Comparison of ENCODE assay signal across 8 mouse cellular contexts in the genomic region with DNA sequence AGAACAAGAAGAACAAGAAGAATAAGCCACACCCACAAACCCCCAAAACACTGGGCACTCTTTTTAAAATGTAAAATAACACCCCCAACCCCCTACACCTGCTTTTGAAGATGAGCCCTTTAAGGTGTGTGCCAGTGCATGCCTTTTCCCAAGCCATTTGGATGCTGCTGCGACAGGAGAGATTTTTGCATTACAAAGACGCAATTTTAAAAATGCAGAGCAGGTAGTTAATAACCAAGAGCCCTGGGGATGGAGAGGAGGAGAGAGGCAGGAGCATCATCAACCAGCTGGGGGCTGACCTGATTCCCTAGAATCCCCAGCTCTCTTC. TPM values are rescaled to one million over a fixed set of nuclear protein-coding genes. Genes with fewer than 3 reads are reported as not detected.
A peak's percentile ranks its signal among the peaks of the same experiment; 100 is the strongest.
DNase-seq lines count a peak whose midpoint lies in the region; ATAC-seq lines count a peak whose summit lies in the region.

Gene Astn1 (plus strand): TSS at position 310 of the 328 bp plus-strand sequence.

- WGBS in heart, embryonic 15.5 days, result 7% methylated on average over 2 of the region's 2 CpGs
- WGBS in embryonic facial prominence, embryonic 10.5 days, result 1% methylated on average over 2 of the region's 2 CpGs
- 0% methylated on average over 2 of the region's 2 CpGs for WGBS in hindbrain, embryonic 16.5 days
- WGBS in midbrain, embryonic 11.5 days, result 3% methylated on average over 2 of the region's 2 CpGs

- ATAC-seq in heart, embryonic 15.5 days (replicated peaks; ENCODE audit: insufficient number of reproducible peaks, insufficient read depth, low FRiP score, low read depth), result no peak
- ATAC-seq in hindbrain, embryonic 16.5 days, result no peak; the same call in 1 of the 2 replicates
- no peak for ATAC-seq in midbrain, embryonic 11.5 days (ENCODE audit: low FRiP score)
- ATAC-seq in erythroblast, adult 5-6 weeks (replicated peaks; ENCODE audit: low FRiP score, poor library complexity, severe bottlenecking), result no peak
- ATAC-seq in monocyte, adult 5-6 weeks (replicated peaks; ENCODE audit: insufficient number of reproducible peaks, low FRiP score, low TSS enrichment, poor library complexity, severe bottlenecking), result no peak

- peak within 1 kb of the TSS; percentile 38 for H3K4me3 ChIP-seq in heart, embryonic 15.5 days
- H3K4me3 ChIP-seq in embryonic facial prominence, embryonic 10.5 days, result peak within 1 kb of the TSS; percentile 75
- H3K4me3 ChIP-seq in hindbrain, embryonic 16.5 days (ENCODE audit: low read length), result peak within 1 kb of the TSS; percentile 59
- peak within 1 kb of the TSS; percentile 57 for H3K4me3 ChIP-seq in midbrain, embryonic 11.5 days (ENCODE audit: low read depth, low read length)

- intact Hi-C loops in heart, postnatal 10 days (cut with DNase I), result no loop called here

- H3K36me3 ChIP-seq in heart, embryonic 15.5 days, result no peaks in the 10 kb centered on the region
- no peaks in the 10 kb centered on the region for H3K36me3 ChIP-seq in embryonic facial prominence, embryonic 10.5 days (replicated peaks)
- H3K36me3 ChIP-seq in hindbrain, embryonic 16.5 days (ENCODE audit: control insufficient read depth, insufficient read depth, low read length), result no peaks in the 10 kb centered on the region
- no peaks in the 10 kb centered on the region for H3K36me3 ChIP-seq in midbrain, embryonic 11.5 days (ENCODE audit: control insufficient read depth, insufficient read depth, low read length)

- no peaks in the 10 kb centered on the region for H3K9me3 ChIP-seq in heart, embryonic 15.5 days (replicated peaks)
- H3K9me3 ChIP-seq in embryonic facial prominence, embryonic 10.5 days, result no peaks in the 10 kb centered on the region
- H3K9me3 ChIP-seq in hindbrain, embryonic 16.5 days (ENCODE audit: control insufficient read depth, low read length), result no peaks in the 10 kb centered on the region
- H3K9me3 ChIP-seq in midbrain, embryonic 11.5 days (ENCODE audit: control insufficient read depth, low read length), result no peaks in the 10 kb centered on the region

- peaks cover 49% of the 10 kb centered on the region for H3K27me3 ChIP-seq in heart, embryonic 15.5 days
- H3K27me3 ChIP-seq in embryonic facial prominence, embryonic 10.5 days (replicated peaks; ENCODE audit: low read depth, poor library complexity, severe bottlenecking), result peaks cover 44% of the 10 kb centered on the region
- H3K27me3 ChIP-seq in hindbrain, embryonic 16.5 days (replicated peaks; ENCODE audit: control insufficient read depth, insufficient read depth, low read length), result no peaks in the 10 kb centered on the region
- peaks cover 2% of the 10 kb centered on the region; the same call in 1 of the 2 replicates for H3K27me3 ChIP-seq in midbrain, embryonic 11.5 days (ENCODE audit: control insufficient read depth, insufficient read depth, low read length)

- peak within 1 kb of the TSS; percentile 66 for H3K4me2 ChIP-seq in heart, embryonic 15.5 days
- peak within 1 kb of the TSS; percentile 73 for H3K4me2 ChIP-seq in hindbrain, embryonic 16.5 days (ENCODE audit: low read length)
- H3K4me2 ChIP-seq in midbrain, embryonic 11.5 days, result peak within 1 kb of the TSS; percentile 68

- no peak for DNase-seq in heart, postnatal 10 days
- no peak for DNase-seq in embryonic facial prominence, embryonic 10.5 days (ENCODE audit: low spot score)
- DNase-seq in midbrain, embryonic 11.5 days (ENCODE audit: low spot score, missing footprints), result peak; percentile 90
- DNase-seq in c-Kit-positive CD71-positive TER-119-positive erythroid progenitor cells, embryonic 14.5 days (ENCODE audit: low spot score), result no peak

- H3K4me1 ChIP-seq in heart, embryonic 15.5 days (replicated peaks), result 0 out of 2 replicates have a peak, but pooled peaks cover 2% of the 10 kb centered on the region
- peaks cover 26% of the 10 kb centered on the region for H3K4me1 ChIP-seq in embryonic facial prominence, embryonic 10.5 days
- peaks cover 34% of the 10 kb centered on the region for H3K4me1 ChIP-seq in hindbrain, embryonic 16.5 days (ENCODE audit: control insufficient read depth, insufficient read depth, low read depth, low read length)
- peaks cover 16% of the 10 kb centered on the region for H3K4me1 ChIP-seq in midbrain, embryonic 11.5 days (ENCODE audit: control insufficient read depth, insufficient read depth, low read length)

- H3K9ac ChIP-seq in heart, embryonic 15.5 days, result 0 out of 2 replicates have a peak within 1 kb of the TSS, but pooled peaks have one; percentile 17
- peak within 1 kb of the TSS; percentile 82 for H3K9ac ChIP-seq in hindbrain, embryonic 16.5 days (ENCODE audit: low read depth, low read length)
- H3K9ac ChIP-seq in midbrain, embryonic 11.5 days (ENCODE audit: low read length), result peak within 1 kb of the TSS; percentile 95

- no peak within 1 kb of the TSS for H3K27ac ChIP-seq in heart, embryonic 15.5 days
- H3K27ac ChIP-seq in embryonic facial prominence, embryonic 10.5 days (replicated peaks), result peak within 1 kb of the TSS; percentile 92
- peak within 1 kb of the TSS; percentile 97 for H3K27ac ChIP-seq in hindbrain, embryonic 16.5 days (ENCODE audit: low read depth, low read length)
- peak within 1 kb of the TSS; percentile 79 for H3K27ac ChIP-seq in midbrain, embryonic 11.5 days (ENCODE audit: low read depth, low read length)

RNA-seq across cellular contexts. Expression of gene Astn1, which starts in this region (rescaled TPM):
- 0.55 and 0.76 TPM in 2 replicates for polyA plus RNA-seq in heart, embryonic 15.5 days (2015; fragmentation: Nextera tagmentation; extraction: Ambion mirVana)
- 1 to 10 TPM; 2.3 to 2.9 TPM for total RNA-seq in heart, postnatal 10 days (2021)
- 4.1 and 5.2 TPM in 2 replicates for polyA plus RNA-seq in embryonic facial prominence, embryonic 10.5 days (2016; fragmentation: Nextera tagmentation; extraction: Ambion mirVana)
- 38.2 and 43.0 TPM in 2 replicates for polyA plus RNA-seq in hindbrain, embryonic 16.5 days (2015; fragmentation: Nextera tagmentation; extraction: Ambion mirVana)
- 20.1 and 20.7 TPM in 2 replicates for polyA plus RNA-seq in midbrain, embryonic 11.5 days (2014; fragmentation: Nextera tagmentation; extraction: Ambion mirVana)
- total RNA-seq in erythroblast, adult 5-6 weeks (2015; ENCODE audit: low replicate concordance), result not detected in 2 replicates
- total RNA-seq in erythroblast, adult 5-6 weeks (2017; ENCODE audit: low replicate concordance), result not detected in 2 replicates
- not detected in 3 replicates for total RNA-seq in monocyte, adult 5-6 weeks (2017)

Comparison
In these comparisons a context has a peak if more than half of its experiments do, and no peak if none do; other contexts are left out.
1. H3K9ac ChIP-seq: peak in every context shown above with its lines; median percentile 95 in midbrain, embryonic 11.5 days; 82 in hindbrain, embryonic 16.5 days; 17 in heart, embryonic 15.5 days.